Mouse (Mus musculus) heart, embryonic 10.5 days (tissue): ENCODE data around the gene Mark3. TPM values are rescaled to one million over a fixed set of nuclear protein-coding genes. Genes with fewer than 3 reads are reported as not detected.
"Not testable (repeated sequence)": the region's sequence is repeated elsewhere in the genome, so short reads cannot be mapped to it uniquely, and the experiment has no call there.

Experiments used
- DNase-seq: peaks from one replicate; pipeline ENCODE4 v3.0.0-alpha.2; 2017; ENCODE audit warnings: low spot score
- H3K27ac ChIP-seq: fragments of 300-500 bp; sonication (generic); 2 replicates; pipeline ENCODE4 v1.5.1; 2016; ENCODE audit warnings: mild to moderate bottlenecking
- H3K27me3 ChIP-seq: fragments of 300-500 bp; sonication (generic); 2 replicates; pipeline ENCODE4 v1.6.1; 2016; ENCODE audit warnings: mild to moderate bottlenecking; ENCODE audit not compliant: poor library complexity, insufficient read depth, severe bottlenecking
- H3K36me3 ChIP-seq: fragments of 300-500 bp; sonication (generic); 2 replicates; pipeline ENCODE4 v1.6.1; 2016; ENCODE audit warnings: mild to moderate bottlenecking, moderate library complexity
- H3K4me1 ChIP-seq: fragments of 300-500 bp; sonication (generic); 2 replicates; pipeline ENCODE4 v1.6.1; 2016; ENCODE audit warnings: mild to moderate bottlenecking
- H3K4me3 ChIP-seq: fragments of 300-500 bp; sonication (generic); 2 replicates; pipeline ENCODE4 v1.5.1; 2016; ENCODE audit warnings: mild to moderate bottlenecking, moderate library complexity
- H3K9me3 ChIP-seq: fragments of 300-500 bp; sonication (generic); 2 replicates; pipeline ENCODE4 v1.6.1; 2016; ENCODE audit warnings: mild to moderate bottlenecking, moderate library complexity
- WGBS: fragments of 180-500 bp; shearing (Covaris S2); methylation state at CpG from one replicate; pipeline ENCODE4 v1.1.7; 2016; 5-methylcytosine and 5-hydroxymethylcytosine counted together
- polyA plus RNA-seq: library from polyadenylated mRNA; unstranded; fragments of >200 nt; fragmentation: Nextera tagmentation; extraction: Ambion mirVana; gene quantifications from 2 replicates; pipeline ENCODE4 v1.2.1, GENCODE M21; 2016

The Mark3 gene
- polyA plus RNA-seq, 1 experiment from 2014 or later, result 47.9 TPM

GRCm38 (mm10) chr12:111547070-111547469 is 27.3 kb upstream of the Mark3 start:
- Histone ChIP-seq H3K27me3 (no peaks in the 10 kb centered on the region), H3K4me1 (no peaks in the 10 kb centered on the region), H3K4me3 (no peak overlapping the region), H3K36me3 (peaks cover 60% of the 10 kb centered on the region), H3K9me3 (no peaks in the 10 kb centered on the region), H3K27ac (no peak overlapping the region)
- WGBS, result 88% methylated on average over 3 of the region's 3 CpGs
- DNase-seq, result no peak

DNA sequence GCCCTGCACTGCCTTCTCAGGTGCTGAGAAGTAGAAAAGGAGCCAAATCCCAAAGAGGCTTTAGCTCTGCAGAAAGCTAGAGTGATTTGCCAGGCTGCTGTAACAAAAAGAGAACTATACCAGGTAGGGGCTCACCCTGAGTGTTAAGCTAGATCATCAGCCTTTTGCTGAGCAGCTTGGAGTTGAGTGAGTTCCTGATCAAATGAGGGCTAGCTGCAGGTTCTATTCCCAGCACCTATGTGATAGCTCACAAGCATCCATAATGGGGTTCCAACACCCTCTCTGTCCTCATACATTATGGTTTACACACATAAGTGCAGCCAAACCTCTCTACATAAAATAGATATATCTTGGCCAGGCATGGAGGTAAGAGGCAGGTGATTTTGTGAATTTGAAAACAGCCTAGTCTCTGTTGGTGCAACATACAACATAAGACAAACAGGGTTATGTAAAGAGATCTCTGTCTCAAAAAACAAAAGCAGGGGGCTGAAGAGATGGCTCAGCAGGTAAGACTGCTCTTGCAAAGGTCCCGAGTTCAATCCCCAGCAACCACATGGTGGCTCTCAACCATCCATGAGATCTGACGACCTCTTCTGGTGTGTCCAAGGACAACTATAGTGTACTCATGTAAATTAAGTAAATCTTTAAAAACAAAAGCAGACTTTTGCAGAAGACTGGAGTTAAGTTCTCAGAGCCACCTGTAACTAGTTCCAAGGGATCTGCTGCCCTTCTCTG is 25.6 kb upstream of the Mark3 start:
- 63% methylated on average over 2 of the region's 2 CpGs for WGBS

DNA sequence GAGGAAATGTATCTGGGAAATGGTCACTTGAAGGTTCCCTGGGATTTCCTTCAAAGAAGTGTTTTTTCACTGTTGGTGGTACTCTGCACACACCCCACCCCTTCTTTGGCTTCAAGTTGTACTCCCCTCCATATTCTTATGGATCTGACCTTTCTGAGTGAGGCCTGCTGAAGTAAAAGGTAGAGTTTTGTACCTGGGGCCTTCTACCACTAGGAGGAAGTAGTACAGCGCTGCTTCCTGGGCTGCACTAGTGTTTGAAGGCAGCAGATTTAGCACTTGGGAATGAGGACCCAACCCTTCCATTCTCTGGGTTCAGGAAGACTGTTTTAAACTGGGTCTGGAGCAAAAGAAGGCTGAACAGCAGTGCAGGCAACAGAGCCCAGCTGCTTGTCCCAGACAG is 23.6 kb upstream of the Mark3 start:
- Histone ChIP-seq H3K9me3 (no peaks in the 10 kb centered on the region), H3K27me3 (no peaks in the 10 kb centered on the region), H3K4me1 (no peaks in the 10 kb centered on the region), H3K36me3 (peaks cover 28% of the 10 kb centered on the region), H3K4me3 (no peak overlapping the region), H3K27ac (no peak overlapping the region)
- no peak for DNase-seq
- WGBS, result 40% methylated on average over 1 of the region's 1 CpGs

More for the DNA sequence above, 25.6 kb upstream of the Mark3 start:
- Histone ChIP-seq H3K27me3 (no peaks in the 10 kb centered on the region), H3K27ac (no peak overlapping the region), H3K4me1 (no peaks in the 10 kb centered on the region), H3K36me3 (peaks cover 43% of the 10 kb centered on the region), H3K9me3 (no peaks in the 10 kb centered on the region), H3K4me3 (no peak overlapping the region)
- DNase-seq, result no peak

- Histone ChIP-seq H3K9me3 (no peaks in the 10 kb centered on the region), H3K27ac (no peak overlapping the region), H3K36me3 (peaks cover 12% of the 10 kb centered on the region), H3K4me3 (no peak overlapping the region), H3K4me1 (no peaks in the 10 kb centered on the region), H3K27me3 (no peaks in the 10 kb centered on the region)
- DNase-seq, result no peak
- 79% methylated on average over 8 of the region's 8 CpGs for WGBS
These were observed 22.0 kb upstream of the Mark3 start for GRCm38 (mm10) chr12:111552342-111552741.

DNA sequence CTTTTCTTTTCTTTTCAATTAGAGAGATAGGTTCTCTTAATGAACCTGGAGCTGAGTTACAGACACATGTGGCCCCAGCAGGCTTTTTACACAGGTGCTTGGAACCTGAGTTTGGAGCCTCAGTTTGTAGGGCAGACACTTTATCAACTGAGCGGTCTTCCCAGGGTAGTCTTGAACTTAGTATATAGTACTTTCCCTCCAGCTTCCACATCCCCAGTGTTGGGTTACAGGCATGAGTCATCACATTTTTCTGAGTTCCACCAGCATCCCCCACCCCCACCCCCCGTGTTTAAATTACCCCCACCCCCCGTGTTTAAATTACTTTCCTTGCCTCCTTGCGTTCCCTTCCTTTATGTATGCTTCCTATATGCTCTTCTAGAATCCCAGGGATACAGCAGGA is 19.0 kb upstream of the Mark3 start:
- Histone ChIP-seq H3K4me1 (peaks cover 8% of the 10 kb centered on the region; the same call in 1 of the 2 replicates), H3K36me3 (no peaks in the 10 kb centered on the region), H3K27me3 (no peaks in the 10 kb centered on the region), H3K9me3 (no peaks in the 10 kb centered on the region), H3K27ac (no peak overlapping the region), H3K4me3 (no peak overlapping the region)
- 66% methylated on average over 4 of the region's 4 CpGs for WGBS
- DNase-seq, result no peak

DNA sequence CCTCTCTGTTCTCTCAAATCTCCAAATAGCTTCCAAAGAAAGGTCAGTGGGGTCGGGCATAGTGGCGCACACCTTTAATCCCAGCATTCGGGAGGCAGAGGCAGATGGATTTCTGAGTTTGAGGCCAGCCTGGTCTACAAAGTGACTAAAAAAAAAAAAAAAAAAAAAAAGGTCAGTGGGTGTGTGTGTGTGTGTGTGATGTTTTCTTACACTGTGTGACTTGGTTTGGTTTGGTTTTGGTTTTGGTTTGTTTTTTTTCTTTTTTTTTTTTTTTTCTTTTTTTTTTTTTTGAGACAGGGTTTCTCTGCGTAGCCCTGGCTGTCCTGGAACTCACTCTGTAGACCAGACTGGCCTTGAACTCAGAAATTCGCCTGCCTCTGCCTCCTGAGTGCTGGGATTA is 18.4 kb upstream of the Mark3 start:
- not testable (repeated sequence) for H3K27ac ChIP-seq, DNase-seq, H3K27me3 ChIP-seq, H3K4me3 ChIP-seq, H3K9me3 ChIP-seq, H3K36me3 ChIP-seq
- H3K4me1 ChIP-seq, result peaks cover 11% of the 10 kb centered on the region; the same call in 1 of the 2 replicates
- WGBS, result 83% methylated on average over 5 of the region's 5 CpGs

DNA sequence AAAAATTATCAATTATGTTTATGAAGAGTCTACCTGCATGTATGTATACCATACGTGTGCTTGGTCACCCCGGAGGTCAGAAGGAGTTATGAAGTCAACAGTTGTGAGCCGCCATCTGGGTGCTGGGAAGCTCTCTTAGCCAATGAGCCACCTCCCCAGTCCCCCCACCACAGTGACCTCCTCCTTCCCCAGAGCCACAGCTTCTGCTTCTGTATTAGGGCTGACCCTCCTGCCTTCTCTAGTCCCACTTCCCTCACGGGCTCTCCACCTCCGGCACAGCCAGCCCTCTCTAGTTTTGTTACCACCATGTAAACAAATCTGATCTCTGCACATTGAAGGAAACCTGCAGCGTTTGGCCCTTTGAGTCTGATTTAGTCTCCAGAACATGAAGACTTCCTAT is 16.8 kb upstream of the Mark3 start:
- H3K36me3 ChIP-seq, result no peaks in the 10 kb centered on the region
- H3K27ac ChIP-seq, result no peak overlapping the region
- no peaks in the 10 kb centered on the region for H3K9me3 ChIP-seq
- no peak overlapping the region for H3K4me3 ChIP-seq
- H3K27me3 ChIP-seq, result no peaks in the 10 kb centered on the region
- 72% methylated on average over 6 of the region's 6 CpGs for WGBS
- peaks cover 16% of the 10 kb centered on the region for H3K4me1 ChIP-seq
- no peak for DNase-seq

DNA sequence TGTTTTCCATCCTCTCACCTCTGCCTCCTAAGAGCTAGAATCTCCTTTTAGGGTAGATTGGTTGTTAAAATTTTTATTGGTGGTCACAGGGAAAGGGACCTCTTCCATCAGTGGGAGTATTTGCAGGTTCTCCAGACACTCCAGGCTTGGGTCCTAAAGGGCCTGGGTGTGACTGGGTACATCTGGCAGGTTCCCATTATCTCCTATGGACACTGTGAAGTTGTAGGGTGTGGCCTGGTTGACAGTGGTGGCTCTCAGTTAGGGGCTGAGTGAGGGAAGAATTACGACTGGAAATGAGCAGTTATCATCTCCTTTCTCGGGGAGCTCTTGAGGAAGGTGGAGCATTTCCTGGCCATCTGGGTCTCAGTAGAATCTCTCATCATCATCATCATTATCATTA is 15.7 kb upstream of the Mark3 start:
- DNase-seq, result peak; percentile 85
- H3K36me3 ChIP-seq, result no peaks in the 10 kb centered on the region
- 41% methylated on average over 2 of the region's 2 CpGs for WGBS

GRCm38 (mm10) chr12:111559647-111560258 is 14.6 kb upstream of the Mark3 start:
- H3K27me3 ChIP-seq, result no peaks in the 10 kb centered on the region
- DNase-seq, result no peak
- H3K4me3 ChIP-seq, result peak overlapping the region; percentile 41; the same call in 1 of the 2 replicates
- H3K36me3 ChIP-seq, result no peaks in the 10 kb centered on the region
- H3K4me1 ChIP-seq, result peaks cover 23% of the 10 kb centered on the region
- no peaks in the 10 kb centered on the region for H3K9me3 ChIP-seq
- H3K27ac ChIP-seq, result peak overlapping the region; percentile 57; the same call in 1 of the 2 replicates
- WGBS, result 46% methylated on average over 18 of the region's 18 CpGs

More for the DNA sequence above, 15.7 kb upstream of the Mark3 start:
- Histone ChIP-seq H3K27me3 (no peaks in the 10 kb centered on the region), H3K27ac (no peak overlapping the region), H3K4me3 (no peak overlapping the region), H3K4me1 (peaks cover 23% of the 10 kb centered on the region), H3K9me3 (no peaks in the 10 kb centered on the region)

DNA sequence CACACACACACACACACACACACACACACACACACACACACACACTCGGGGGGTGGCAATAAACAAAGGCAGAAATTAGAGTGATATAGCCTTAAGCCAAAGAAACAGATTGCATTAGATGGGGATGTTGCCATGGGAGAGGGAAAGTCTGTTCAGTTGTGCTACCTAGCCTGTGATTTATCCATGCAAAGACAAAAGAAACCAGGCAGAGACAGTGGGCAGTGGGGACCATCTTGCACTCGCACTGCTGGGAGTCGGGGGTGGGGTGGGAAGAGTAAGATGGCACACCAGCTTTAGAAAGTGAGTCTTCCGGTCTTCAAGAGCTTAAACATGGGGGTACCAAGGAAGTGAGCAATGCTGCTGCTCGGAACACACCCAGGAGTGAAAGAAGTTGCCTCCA is 14.0 kb upstream of the Mark3 start:
- peak overlapping the region; percentile 57; the same call in 1 of the 2 replicates for H3K27ac ChIP-seq
- H3K4me1 ChIP-seq, result peaks cover 23% of the 10 kb centered on the region
- no peaks in the 10 kb centered on the region for H3K36me3 ChIP-seq
- no peaks in the 10 kb centered on the region for H3K9me3 ChIP-seq
- H3K4me3 ChIP-seq, result no peak overlapping the region
- 76% methylated on average over 5 of the region's 5 CpGs for WGBS
- no peaks in the 10 kb centered on the region for H3K27me3 ChIP-seq
- no peak for DNase-seq

- H3K36me3 ChIP-seq, result no peaks in the 10 kb centered on the region
- peak overlapping the region; percentile 44; the same call in 1 of the 2 replicates for H3K27ac ChIP-seq
These were observed 12.0 kb upstream of the Mark3 start for GRCm38 (mm10) chr12:111562276-111562814.

DNA sequence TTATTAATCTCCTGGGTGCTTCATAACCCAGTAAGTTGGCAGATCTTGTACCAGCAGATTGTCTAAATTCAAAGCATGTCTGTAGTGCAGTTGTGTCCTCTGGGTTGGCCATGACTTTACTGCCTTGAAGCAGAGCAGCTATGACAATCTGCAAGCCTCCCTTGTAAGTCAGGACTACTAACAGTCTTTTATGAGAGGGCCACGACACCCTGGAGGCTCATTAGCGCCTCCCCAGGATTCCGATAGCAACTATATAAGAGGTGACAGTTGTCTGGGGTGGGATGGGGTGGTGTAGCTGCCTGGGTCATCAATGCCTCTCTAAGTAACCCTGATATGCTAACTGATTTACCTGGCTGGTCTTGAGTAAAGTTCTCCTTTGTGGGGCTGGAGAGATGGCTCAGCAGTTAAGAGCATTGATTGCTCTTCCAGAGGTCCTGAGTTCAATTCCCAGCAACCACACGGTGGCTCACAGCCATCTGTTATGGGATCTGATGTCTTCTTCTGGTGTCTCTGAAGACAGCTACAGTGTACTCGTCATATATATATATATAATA is 11.2 kb upstream of the Mark3 start:
- peaks cover 23% of the 10 kb centered on the region for H3K4me1 ChIP-seq
- no peaks in the 10 kb centered on the region for H3K27me3 ChIP-seq
- 39% methylated on average over 5 of the region's 5 CpGs for WGBS
- no peaks in the 10 kb centered on the region for H3K9me3 ChIP-seq
- H3K4me3 ChIP-seq, result no peak overlapping the region
- no peak overlapping the region for H3K27ac ChIP-seq
- DNase-seq, result no peak
- no peaks in the 10 kb centered on the region for H3K36me3 ChIP-seq

More at GRCm38 (mm10) chr12:111562276-111562814, 12.0 kb upstream of the Mark3 start:
- Histone ChIP-seq H3K4me1 (peaks cover 23% of the 10 kb centered on the region), H3K9me3 (no peaks in the 10 kb centered on the region), H3K27me3 (no peaks in the 10 kb centered on the region), H3K4me3 (no peak overlapping the region)
- DNase-seq, result no peak
- 37% methylated on average over 4 of the region's 4 CpGs for WGBS

- Histone ChIP-seq H3K27me3 (no peaks in the 10 kb centered on the region), H3K27ac (no peak overlapping the region), H3K4me3 (no peak overlapping the region), H3K4me1 (peaks cover 19% of the 10 kb centered on the region), H3K9me3 (no peaks in the 10 kb centered on the region), H3K36me3 (no peaks in the 10 kb centered on the region)
- 77% methylated on average over 5 of the region's 5 CpGs for WGBS
- no peak for DNase-seq
These were observed 9.0 kb upstream of the Mark3 start for GRCm38 (mm10) chr12:111565363-111565762.
